Mouse (Mus musculus) hindbrain, postnatal 0 days (tissue): ENCODE measurements around the gene Rbbp9. TPM values are rescaled to one million over a fixed set of nuclear protein-coding genes. Genes with fewer than 3 reads are reported as not detected.
"Not testable (repeated sequence)": the region's sequence is repeated elsewhere in the genome, so short reads cannot be mapped to it uniquely, and the experiment has no call there.

Experiments
- ATAC-seq: fragments of 200-750 bp; cut with Nextera tagmentation; 2 replicates; pipeline ENCODE4 v1.8.0; 2017; ENCODE audit warnings: mild to moderate bottlenecking, moderate TSS enrichment, moderate library complexity
- DNase-seq: peaks from one replicate; pipeline ENCODE4 v3.0.0-alpha.2; 2015; ENCODE audit warnings: low spot score
- H3K27ac ChIP-seq: fragments of 300-500 bp; sonication (generic); 2 replicates; pipeline ENCODE4 v1.5.1; 2014; ENCODE audit warnings: mild to moderate bottlenecking
- H3K27me3 ChIP-seq: fragments of 300-500 bp; sonication (generic); 2 replicates; pipeline ENCODE4 v1.6.1; 2014; ENCODE audit warnings: low read length, mixed read lengths; ENCODE audit not compliant: insufficient read depth
- H3K36me3 ChIP-seq: fragments of 300-500 bp; sonication (generic); 2 replicates; pipeline ENCODE4 v1.6.1; 2014; ENCODE audit warnings: low read length, mixed read lengths; ENCODE audit not compliant: insufficient read depth
- H3K4me1 ChIP-seq: fragments of 300-500 bp; sonication (generic); 2 replicates; pipeline ENCODE4 v1.6.1; 2014; ENCODE audit warnings: antibody characterized with exemption, low read length, mixed read lengths; ENCODE audit not compliant: insufficient read depth
- H3K4me2 ChIP-seq: fragments of 300-500 bp; sonication (generic); 2 replicates; pipeline ENCODE4 v1.6.1; 2014; ENCODE audit warnings: low read depth, mild to moderate bottlenecking, low read length, moderate library complexity, mixed read lengths
- H3K4me3 ChIP-seq: fragments of 300-500 bp; sonication (generic); 2 replicates; pipeline ENCODE4 v1.5.1; 2014; ENCODE audit warnings: low read length
- H3K9ac ChIP-seq: fragments of 300-500 bp; sonication (generic); replicated peaks from 2 replicates; pipeline ENCODE4 v1.6.1; 2014; ENCODE audit warnings: mild to moderate bottlenecking, low read length, moderate library complexity, mixed read lengths
- H3K9me3 ChIP-seq: fragments of 300-500 bp; sonication (generic); 2 replicates; pipeline ENCODE4 v1.6.1; 2016; ENCODE audit warnings: low read length, mixed read lengths
- CTCF ChIP-seq: IDR thresholded peaks from 2 replicates; pipeline ENCODE4 v1.5.1; 2016; ENCODE audit warnings: antibody characterized with exemption, control low read depth, low read depth
- WGBS: fragments of 180-500 bp; shearing (Covaris S2); extraction: QIAGEN DNeasy Blood & Tissue Kit; methylation state at CpG from one replicate; pipeline ENCODE4 v1.1.7; 2014; 5-methylcytosine and 5-hydroxymethylcytosine counted together
- polyA plus RNA-seq: library from polyadenylated mRNA; unstranded; fragments of >200 nt; fragmentation: Nextera tagmentation; extraction: Ambion mirVana; gene quantifications from 2 replicates; pipeline ENCODE4 v1.2.1, GENCODE M21; 2015
- total RNA-seq: library from RNA; depleted of rRNA; stranded (reverse); fragments of >200 nt; gene quantifications from 2 replicates; pipeline ENCODE4 v1.2.3, GENCODE M21; 2014; rRNA removed

The Rbbp9 gene
- total RNA-seq, result 15.8 and 16.7 TPM in 2 replicates
- polyA plus RNA-seq, result 35.2 and 38.2 TPM in 2 replicates

- Histone ChIP-seq H3K4me1 (no peaks in the 10 kb centered on the region; the same call in 1 of the 2 replicates), H3K27me3 (no peaks in the 10 kb centered on the region), H3K27ac (peak within 1 kb of the TSS; percentile 80), H3K4me3 (peak within 1 kb of the TSS; percentile 58), H3K4me2 (peak within 1 kb of the TSS; percentile 67), H3K9ac (peak within 1 kb of the TSS; percentile 74), H3K9me3 (no peaks in the 10 kb centered on the region), H3K36me3 (peaks cover 18% of the 10 kb centered on the region)
- under 1% methylated on average over 17 of the region's 17 CpGs for WGBS
- no peak for TF ChIP-seq CTCF
- ATAC-seq (peak; percentile 96), DNase-seq (peak; percentile 91)
Observed at GRCm38 (mm10) chr2:144550529-144550928, at the start of gene Rbbp9. Gene Rbbp9 (minus strand): TSS chr2:144550869.

- peak; percentile 90 for TF ChIP-seq CTCF
- ATAC-seq (peak; percentile 94), DNase-seq (peak; percentile 91)
- H3K36me3 ChIP-seq, result no peaks in the 10 kb centered on the region; the same call in 1 of the 2 replicates
- WGBS, result 1% methylated on average over 48 of the region's 50 CpGs
- H3K9me3 ChIP-seq, result no peaks in the 10 kb centered on the region
- peak within 1 kb of the TSS; percentile 88 for H3K27ac ChIP-seq
- peak within 1 kb of the TSS; percentile 82 for H3K9ac ChIP-seq
- H3K4me2 ChIP-seq, result peak within 1 kb of the TSS; percentile 79
- no peaks in the 10 kb centered on the region for H3K4me1 ChIP-seq
- no peaks in the 10 kb centered on the region for H3K27me3 ChIP-seq
- H3K4me3 ChIP-seq, result peak within 1 kb of the TSS; percentile 67
Observed at GRCm38 (mm10) chr2:144599831-144600687, 49.4 kb upstream of the Rbbp9 start, which contains the start of gene Dtd1. Gene Dtd1 (plus strand): TSS chr2:144599897.

- TF ChIP-seq CTCF, result no peak
- Histone ChIP-seq H3K9me3 (no peaks in the 10 kb centered on the region), H3K27me3 (no peaks in the 10 kb centered on the region), H3K4me2 (no peak overlapping the region), H3K27ac (no peak overlapping the region), H3K4me3 (no peak overlapping the region), H3K36me3 (no peaks in the 10 kb centered on the region), H3K9ac (no peak overlapping the region), H3K4me1 (no peaks in the 10 kb centered on the region)
- ATAC-seq (no peak), DNase-seq (no peak)
- 72% methylated on average over 2 of the region's 2 CpGs for WGBS
Observed at GRCm38 (mm10) chr2:144598006-144598405, 47.3 kb upstream of the Rbbp9 start.

DNA sequence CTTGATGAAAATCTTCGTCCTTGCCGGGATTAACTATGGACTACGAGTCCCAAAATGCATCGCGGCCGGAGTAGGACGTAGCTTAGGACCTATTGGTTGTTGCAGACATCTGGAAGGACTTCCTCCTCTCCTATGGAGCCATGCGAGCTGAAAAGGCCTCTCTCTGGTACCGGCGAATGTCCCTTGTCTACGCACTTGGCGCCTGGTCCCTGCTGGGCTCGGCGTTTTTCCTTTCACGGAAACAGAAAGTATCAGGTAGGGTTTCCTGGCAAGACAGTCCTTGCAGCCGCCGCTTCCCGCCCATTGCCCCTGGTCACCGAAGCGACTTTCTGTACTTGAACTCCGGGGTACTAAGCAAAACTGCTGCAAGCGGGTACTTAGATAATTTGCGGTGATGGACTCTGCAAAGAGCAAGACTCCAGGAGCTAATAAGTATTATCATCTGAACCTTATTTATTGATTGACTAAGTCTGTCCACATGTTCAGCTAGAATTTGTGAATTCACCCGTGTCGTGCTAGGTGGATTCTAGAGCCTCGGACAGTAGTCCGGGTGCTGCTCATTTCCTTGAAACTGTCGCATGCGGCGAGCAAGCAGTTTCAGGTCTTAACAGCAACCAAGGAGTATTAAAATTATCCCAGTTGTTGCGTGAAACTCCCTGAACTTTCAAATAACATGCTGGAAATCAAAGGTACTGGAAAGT is 43.4 kb upstream of the Rbbp9 start, which contains the start of gene Smim26:
TSS of gene Smim26 (plus strand) at position 104 of the 701 bp plus-strand sequence.
- peak within 1 kb of the TSS; percentile 62; the same call in 1 of the 2 replicates for H3K27ac ChIP-seq

DNA sequence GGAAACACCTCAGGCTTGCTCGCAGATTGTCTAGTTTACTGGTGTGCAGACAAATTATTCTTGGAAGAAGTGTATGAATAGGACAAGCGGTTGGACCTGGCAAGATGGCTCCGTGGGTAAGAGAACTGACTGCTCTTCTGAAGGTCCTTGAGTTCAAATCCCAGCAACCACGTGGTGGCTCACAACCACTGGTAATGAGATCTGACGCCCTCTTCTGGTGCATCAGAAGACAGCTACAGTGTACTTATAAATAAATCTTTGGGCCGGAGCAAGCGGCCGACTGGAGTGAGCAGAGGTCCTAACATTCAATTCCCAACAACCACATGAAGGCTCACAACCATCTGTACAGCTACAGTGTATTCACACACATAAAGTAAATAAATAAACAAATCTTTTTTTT is 42.4 kb upstream of the Rbbp9 start:
- H3K27ac ChIP-seq, H3K4me2 ChIP-seq, H3K4me1 ChIP-seq, ATAC-seq, H3K4me3 ChIP-seq, H3K9ac ChIP-seq, DNase-seq, H3K9me3 ChIP-seq, H3K36me3 ChIP-seq, H3K27me3 ChIP-seq: not testable (repeated sequence)
- WGBS, result 67% methylated on average over 8 of the region's 8 CpGs

More for the DNA sequence above, 43.4 kb upstream of the Rbbp9 start, which contains the start of gene Smim26:
- WGBS, result 1% methylated on average over 31 of the region's 31 CpGs
- H3K4me3 ChIP-seq, result peak within 1 kb of the TSS; percentile 68
- no peaks in the 10 kb centered on the region for H3K9me3 ChIP-seq
- H3K4me2 ChIP-seq, result peak within 1 kb of the TSS; percentile 61
- no peaks in the 10 kb centered on the region; the same call in 1 of the 2 replicates for H3K36me3 ChIP-seq
- ATAC-seq (peak; percentile 96), DNase-seq (peak; percentile 91)
- TF ChIP-seq CTCF, result no peak
- peak within 1 kb of the TSS; percentile 58 for H3K9ac ChIP-seq
- no peaks in the 10 kb centered on the region for H3K4me1 ChIP-seq
- H3K27me3 ChIP-seq, result no peaks in the 10 kb centered on the region

DNA sequence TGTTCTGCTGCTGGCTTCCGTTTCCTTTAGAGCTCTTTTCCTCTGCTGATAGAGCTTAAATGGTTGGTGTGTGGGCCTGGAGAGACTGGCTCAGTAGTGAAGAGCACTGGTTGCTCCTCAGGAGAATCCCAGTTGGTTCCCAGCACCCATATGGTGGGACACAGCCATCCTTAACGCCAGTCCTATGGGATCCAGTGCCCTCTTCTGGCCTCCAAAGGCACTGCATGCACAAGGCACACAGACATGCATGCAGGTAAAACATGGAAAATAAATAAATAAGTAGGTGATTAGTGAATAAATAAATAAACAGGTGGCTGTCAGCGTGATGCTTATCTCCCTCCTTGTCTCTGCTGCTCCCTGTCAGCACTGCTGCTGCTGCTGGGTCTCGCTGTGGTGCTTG is 38.1 kb upstream of the Rbbp9 start:
- no peaks in the 10 kb centered on the region for H3K27me3 ChIP-seq
- H3K27ac ChIP-seq, result no peak overlapping the region
- TF ChIP-seq CTCF, result peak; percentile 43
- no peaks in the 10 kb centered on the region for H3K4me1 ChIP-seq
- H3K4me2 ChIP-seq, result no peak overlapping the region
- ATAC-seq (no peak), DNase-seq (no peak)
- no peaks in the 10 kb centered on the region for H3K9me3 ChIP-seq
- no peak overlapping the region for H3K4me3 ChIP-seq
- H3K9ac ChIP-seq, result no peak overlapping the region
- H3K36me3 ChIP-seq, result peaks cover 42% of the 10 kb centered on the region
- WGBS, result 82% methylated on average over 4 of the region's 4 CpGs
